Mouse (Mus musculus) embryonic fibroblast, embryonic 13.5 days (primary cell): ENCODE results near the gene Hipk2.

Experiments used
- CTCF ChIP-seq: IDR thresholded peaks from 2 replicates; pipeline ENCODE4 v1.5.1; 2011; ENCODE audit warnings: mild to moderate bottlenecking, control low read depth, low read length, moderate library complexity, borderline replicate concordance; ENCODE audit not compliant: insufficient read depth
- POLR2A ChIP-seq: IDR thresholded peaks from 2 replicates; pipeline ENCODE4 v1.6.1; 2011; ENCODE audit warnings: low read depth, mild to moderate bottlenecking, control low read depth, low read length, moderate library complexity

- TF ChIP-seq POLR2A (no peak), CTCF (no peak)
Observed at GRCm38 (mm10) chr6:38847447-38847846, 28.5 kb downstream of the Hipk2 start.
